Mouse (Mus musculus) megakaryocyte-erythroid progenitor cell, adult 5-6 weeks (primary cell): ENCODE data around the gene Idh2. TPM values are rescaled to one million over a fixed set of nuclear protein-coding genes. Genes with fewer than 3 reads are reported as not detected.

Experiments used
- total RNA-seq, 2 experiments: library from RNA; stranded (forward) in 1 of 2; stranded (reverse) in 1 of 2; fragments of 200-1000, 215-1000 nt in 1 of 2; fragments of >200 nt in 1 of 2; fragmentation: Nextera tagmentation in 1 of 2; gene quantifications; 2 replicates each; pipeline ENCODE4 v1.2.3; 2014 to 2017

The Idh2 gene
- total RNA-seq, 2 experiments from 2014 or later, result 102 to 117 TPM

Other genes starting within 250 kb of the Idh2 start
- gene Ap3s2, start 194.7 kb downstream of the Idh2 start, total RNA-seq (2014; fragmentation: Nextera tagmentation), result 20.0 and 22.4 TPM in 2 replicates
- gene Ap3s2, start 194.7 kb downstream of the Idh2 start, total RNA-seq (2017), result 6.5 and 9.5 TPM in 2 replicates
- not detected in 2 replicates for gene Arpin, start 180.0 kb downstream of the Idh2 start, total RNA-seq (2014; fragmentation: Nextera tagmentation)
- gene Arpin, start 180.0 kb downstream of the Idh2 start, total RNA-seq (2017), result 0.28 TPM in 1 of 2 replicates, not detected in the other
- gene Zfp710, start 90.6 kb downstream of the Idh2 start, total RNA-seq (2014; fragmentation: Nextera tagmentation), result 7.1 and 9.0 TPM in 2 replicates
- gene Zfp710, start 90.6 kb downstream of the Idh2 start, total RNA-seq (2017), result 6.2 and 10.3 TPM in 2 replicates
- gene Sema4b, start 71.4 kb upstream of the Idh2 start, total RNA-seq (2014; fragmentation: Nextera tagmentation), result 8.3 and 13.4 TPM in 2 replicates
- gene Sema4b, start 71.4 kb upstream of the Idh2 start, total RNA-seq (2017), result 3.2 and 3.4 TPM in 2 replicates
- gene Cib1, start 117.4 kb upstream of the Idh2 start, total RNA-seq (2014; fragmentation: Nextera tagmentation), result 65.7 and 67.1 TPM in 2 replicates
- gene Cib1, start 117.4 kb upstream of the Idh2 start, total RNA-seq (2017), result 28.8 and 42.4 TPM in 2 replicates
- 8.2 and 9.7 TPM in 2 replicates for gene Gdpgp1, start 117.5 kb upstream of the Idh2 start, total RNA-seq (2014; fragmentation: Nextera tagmentation)
- gene Gdpgp1, start 117.5 kb upstream of the Idh2 start, total RNA-seq (2017), result 2.7 and 4.7 TPM in 2 replicates
- gene Ttll13, start 131.0 kb upstream of the Idh2 start, total RNA-seq (2014; fragmentation: Nextera tagmentation), result not detected in 2 replicates
- 0.11 and 1.9 TPM in 2 replicates for gene Ttll13, start 131.0 kb upstream of the Idh2 start, total RNA-seq (2017)
- 24.4 and 37.7 TPM in 2 replicates for gene Ngrn, start 145.8 kb upstream of the Idh2 start, total RNA-seq (2014; fragmentation: Nextera tagmentation)
- 18.8 and 25.7 TPM in 2 replicates for gene Ngrn, start 145.8 kb upstream of the Idh2 start, total RNA-seq (2017)
- gene Vps33b, start 154.3 kb upstream of the Idh2 start, total RNA-seq (2014; fragmentation: Nextera tagmentation), result 33.6 and 37.9 TPM in 2 replicates
- gene Vps33b, start 154.3 kb upstream of the Idh2 start, total RNA-seq (2017), result 43.4 and 54.7 TPM in 2 replicates
- 75.1 and 96.7 TPM in 2 replicates for gene Prc1, start 179.1 kb upstream of the Idh2 start, total RNA-seq (2014; fragmentation: Nextera tagmentation)
- gene Prc1, start 179.1 kb upstream of the Idh2 start, total RNA-seq (2017), result 135 and 138 TPM in 2 replicates
- gene Rccd1, start 209.1 kb upstream of the Idh2 start, total RNA-seq (2014; fragmentation: Nextera tagmentation), result 22.7 and 26.3 TPM in 2 replicates
- gene Rccd1, start 209.1 kb upstream of the Idh2 start, total RNA-seq (2017), result 20.4 and 25.0 TPM in 2 replicates
- gene Unc45a, start 225.6 kb upstream of the Idh2 start, total RNA-seq (2014; fragmentation: Nextera tagmentation), result 11.2 and 24.2 TPM in 2 replicates
- 20.1 and 23.2 TPM in 2 replicates for gene Unc45a, start 225.6 kb upstream of the Idh2 start, total RNA-seq (2017)
- gene Hddc3, start 227.7 kb upstream of the Idh2 start, total RNA-seq (2014; fragmentation: Nextera tagmentation), result 13.2 and 17.8 TPM in 2 replicates
- gene Hddc3, start 227.7 kb upstream of the Idh2 start, total RNA-seq (2017), result 10.9 and 40.6 TPM in 2 replicates